Mouse (Mus musculus): ENCODE results near the gene Ccdc17.

Ccdc17 gene

GRCm38 (mm10) chr4:116644326-116644725, 47.9 kb downstream of the Ccdc17 start:
- no peak for DNase-seq (ENCODE audit: low read depth, low spot score)

GRCm38 (mm10) chr4:116645624-116646023, 49.2 kb downstream of the Ccdc17 start:
- no peak for DNase-seq (ENCODE audit: low read depth, low spot score)

- no peak for DNase-seq (ENCODE audit: low read depth, low spot score)
These were observed 53.0 kb downstream of the Ccdc17 start for GRCm38 (mm10) chr4:116649411-116649810.

Measured in c-Kit-negative CD71-positive TER-119-positive erythroid progenitor cells, embryonic 14.5 days (primary cell).